Mouse (Mus musculus) limb, embryonic 15.5 days (tissue): ENCODE measurements at regions not wholly inside any gene's neighbourhood (a gene's known extent, or its start where the extent isn't known, plus 50 kb on each side); places are given as distances from the start of the nearest gene placed in this dataset.

Source experiments
- ATAC-seq: fragments of 200-750 bp; cut with Nextera tagmentation; 2 replicates; pipeline ENCODE4 v1.8.0; 2017; ENCODE audit warnings: low read depth, moderate TSS enrichment; ENCODE audit not compliant: insufficient number of reproducible peaks, low FRiP score, low TSS enrichment
- H3K27ac ChIP-seq: fragments of 300-500 bp; sonication (generic); 2 replicates; pipeline ENCODE4 v1.5.1; 2015; ENCODE audit warnings: moderate library complexity, mild to moderate bottlenecking, inconsistent platforms
- H3K27me3 ChIP-seq: fragments of 300-500 bp; sonication (generic); 2 replicates; pipeline ENCODE4 v1.6.1; 2015; ENCODE audit warnings: inconsistent platforms
- H3K36me3 ChIP-seq: fragments of 300-500 bp; sonication (generic); 2 replicates; pipeline ENCODE4 v1.6.1; 2015; ENCODE audit warnings: inconsistent platforms
- H3K4me1 ChIP-seq: fragments of 300-500 bp; sonication (generic); 2 replicates; pipeline ENCODE4 v1.6.1; 2015; ENCODE audit warnings: inconsistent platforms
- H3K4me2 ChIP-seq: fragments of 300-500 bp; sonication (generic); 2 replicates; pipeline ENCODE4 v1.6.1; 2015; ENCODE audit warnings: mild to moderate bottlenecking, inconsistent platforms
- H3K4me3 ChIP-seq: fragments of 300-500 bp; sonication (generic); 2 replicates; pipeline ENCODE4 v1.5.1; 2015; ENCODE audit warnings: mild to moderate bottlenecking, inconsistent platforms
- H3K9ac ChIP-seq: fragments of 300-500 bp; sonication (generic); 2 replicates; pipeline ENCODE4 v1.6.1; 2015; ENCODE audit warnings: inconsistent platforms
- H3K9me3 ChIP-seq: fragments of 300-500 bp; sonication (generic); 2 replicates; pipeline ENCODE4 v1.6.1; 2016; ENCODE audit warnings: inconsistent platforms
- WGBS: fragments of 180-500 bp; shearing (Covaris S2); methylation state at CpG from one replicate; pipeline ENCODE4 v1.1.7; 2015; 5-methylcytosine and 5-hydroxymethylcytosine counted together

DNA sequence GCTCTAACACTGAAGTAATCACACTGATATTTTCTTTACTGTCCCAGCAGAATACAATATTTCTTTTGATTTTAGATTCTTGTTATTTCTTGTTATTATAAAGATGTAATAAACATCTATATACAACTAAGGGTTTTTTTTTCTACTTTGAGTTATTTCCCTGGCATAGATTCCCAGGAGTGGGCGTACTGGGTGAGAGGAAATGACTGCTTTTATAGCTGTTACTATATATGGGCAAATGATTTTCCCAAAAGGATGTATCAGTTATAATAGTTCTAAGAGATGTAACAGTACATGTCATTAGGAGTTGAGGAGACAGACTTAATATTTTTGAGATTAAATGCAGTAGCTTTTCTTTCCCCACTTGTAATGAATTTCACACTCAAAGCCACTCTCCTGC, 109.6 kb downstream of the E030025P04Rik start:
- no peak overlapping the region for H3K27ac ChIP-seq
- no peaks in the 10 kb centered on the region for H3K9me3 ChIP-seq
- ATAC-seq: no peak
- H3K27me3 ChIP-seq: no peaks in the 10 kb centered on the region
- WGBS: 37% methylated on average over 1 of the region's 1 CpGs
- no peak overlapping the region for H3K4me3 ChIP-seq
- peaks cover 6% of the 10 kb centered on the region; the same call in 1 of the 2 replicates for H3K4me1 ChIP-seq
- no peak overlapping the region for H3K9ac ChIP-seq
- H3K36me3 ChIP-seq: no peaks in the 10 kb centered on the region
- no peak overlapping the region for H3K4me2 ChIP-seq

DNA sequence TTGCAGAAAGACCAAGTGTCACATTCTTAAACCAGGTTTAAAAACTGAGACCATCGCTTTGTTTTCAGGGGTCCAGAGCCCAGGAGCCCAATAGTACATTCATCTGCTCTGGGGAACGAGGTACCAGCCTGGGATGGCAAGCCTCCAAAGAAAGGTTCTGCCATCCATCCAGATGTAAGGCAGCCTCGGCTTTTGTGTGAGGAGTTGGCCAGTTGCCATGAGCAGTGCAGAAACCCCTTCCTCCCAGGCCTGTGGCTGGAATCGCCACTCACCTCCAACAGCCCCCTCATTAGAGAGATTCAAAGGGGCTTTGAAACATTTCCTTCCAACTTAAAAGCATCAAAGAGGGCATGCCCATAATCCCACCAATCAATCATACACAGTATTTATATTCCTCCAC, 110.1 kb downstream of the E030025P04Rik start:
- Histone ChIP-seq H3K27ac (no peak overlapping the region), H3K9ac (no peak overlapping the region), H3K4me1 (peaks cover 6% of the 10 kb centered on the region; the same call in 1 of the 2 replicates), H3K4me2 (no peak overlapping the region), H3K9me3 (no peaks in the 10 kb centered on the region), H3K27me3 (no peaks in the 10 kb centered on the region), H3K36me3 (no peaks in the 10 kb centered on the region), H3K4me3 (no peak overlapping the region)
- no peak for ATAC-seq
- WGBS: 16% methylated on average over 4 of the region's 4 CpGs

DNA sequence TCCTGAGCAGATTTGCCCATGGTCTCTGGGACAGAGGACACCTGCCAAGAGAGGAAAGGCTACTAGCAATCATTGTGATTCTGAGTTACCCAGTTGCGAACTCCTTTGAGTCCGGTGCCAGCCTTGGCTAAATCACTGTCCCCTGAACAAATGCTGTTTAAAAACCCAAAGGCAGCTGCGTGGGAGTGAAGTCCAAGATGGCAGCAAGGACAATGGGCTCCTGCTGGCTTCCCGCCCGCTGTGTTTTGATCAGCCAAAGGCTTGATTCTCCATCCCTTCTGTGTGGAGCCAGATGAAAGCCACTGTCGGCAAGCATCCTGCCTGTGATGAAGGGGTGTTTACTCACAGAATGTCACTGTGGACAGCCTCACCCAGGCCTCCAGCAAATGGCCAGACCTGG, 111.4 kb downstream of the E030025P04Rik start:
- no peak for ATAC-seq
- Histone ChIP-seq H3K36me3 (no peaks in the 10 kb centered on the region), H3K4me2 (no peak overlapping the region), H3K27ac (no peak overlapping the region), H3K9me3 (no peaks in the 10 kb centered on the region), H3K9ac (no peak overlapping the region), H3K4me3 (no peak overlapping the region), H3K4me1 (peaks cover 6% of the 10 kb centered on the region; the same call in 1 of the 2 replicates), H3K27me3 (no peaks in the 10 kb centered on the region)
- 67% methylated on average over 6 of the region's 6 CpGs for WGBS

DNA sequence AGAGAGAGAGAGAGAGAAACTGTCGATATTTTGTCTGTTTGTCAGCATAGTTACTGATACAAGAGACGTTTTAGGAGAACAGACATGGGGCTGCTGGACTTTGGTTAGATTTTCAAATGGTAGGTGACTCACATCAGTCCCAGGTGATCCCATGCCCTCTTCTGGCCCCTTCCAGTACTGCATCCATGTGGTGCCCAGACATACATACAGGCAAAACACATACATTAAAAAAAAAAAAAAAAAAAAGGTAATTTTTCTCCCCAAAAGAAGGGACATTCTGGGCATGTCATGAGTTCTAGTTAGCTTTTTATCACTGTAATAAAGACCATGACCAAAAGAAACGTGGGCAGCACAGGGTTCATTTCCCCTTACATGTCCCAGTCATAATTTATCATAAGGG, 110.3 kb downstream of the Axin2 start:
- WGBS: 11% methylated on average over 3 of the region's 3 CpGs
- no peaks in the 10 kb centered on the region for H3K27me3 ChIP-seq
- H3K27ac ChIP-seq: no peak overlapping the region
- ATAC-seq: no peak
- no peaks in the 10 kb centered on the region for H3K9me3 ChIP-seq
- H3K4me1 ChIP-seq: peaks cover 6% of the 10 kb centered on the region; the same call in 1 of the 2 replicates
- H3K9ac ChIP-seq: no peak overlapping the region
- H3K4me2 ChIP-seq: no peak overlapping the region
- H3K36me3 ChIP-seq: no peaks in the 10 kb centered on the region
- no peak overlapping the region for H3K4me3 ChIP-seq

DNA sequence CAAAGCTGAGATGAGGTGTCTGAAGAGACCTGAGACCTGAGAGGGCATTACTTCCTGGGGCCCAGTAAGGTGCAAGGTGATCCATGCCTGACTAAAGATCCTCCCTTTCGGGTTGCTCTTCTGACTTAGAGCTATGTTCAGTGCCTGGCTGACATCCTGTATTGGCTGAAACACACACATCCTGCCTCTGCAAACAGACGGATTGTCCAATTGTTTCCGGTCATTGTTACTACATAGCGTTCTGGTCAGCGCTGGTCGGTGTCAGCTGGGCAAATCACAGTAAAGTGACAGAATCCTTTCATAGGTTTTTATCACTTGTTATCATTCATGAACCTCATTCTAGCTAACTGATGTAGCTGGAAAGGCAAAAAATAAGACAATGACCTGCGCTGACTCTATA, 109.7 kb downstream of the Axin2 start:
- H3K4me3 ChIP-seq: no peak overlapping the region
- H3K4me1 ChIP-seq: peaks cover 5% of the 10 kb centered on the region; the same call in 1 of the 2 replicates
- no peaks in the 10 kb centered on the region for H3K9me3 ChIP-seq
- H3K27ac ChIP-seq: no peak overlapping the region
- WGBS: 80% methylated on average over 7 of the region's 7 CpGs
- H3K9ac ChIP-seq: no peak overlapping the region
- no peak for ATAC-seq
- H3K27me3 ChIP-seq: no peaks in the 10 kb centered on the region
- H3K36me3 ChIP-seq: no peaks in the 10 kb centered on the region
- no peak overlapping the region for H3K4me2 ChIP-seq

DNA sequence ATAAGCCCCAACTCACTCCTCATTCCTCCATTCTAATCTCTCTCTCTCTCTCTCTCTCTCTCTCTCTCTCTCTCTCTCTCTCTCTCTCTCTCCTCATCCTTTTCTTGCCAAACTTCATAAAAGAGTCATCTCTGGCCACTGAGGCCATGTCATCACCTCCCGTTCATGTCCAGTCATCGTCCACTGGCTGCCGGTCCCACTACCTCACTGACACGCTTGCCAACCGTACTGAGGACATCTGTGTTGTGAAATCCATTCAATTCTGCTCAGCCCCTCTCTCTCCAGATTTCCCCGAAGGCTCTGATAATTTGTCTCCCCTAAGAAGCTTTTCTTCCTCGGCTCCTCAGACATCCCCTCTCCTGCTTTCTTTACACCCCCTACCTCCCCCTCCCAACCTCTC, 94.7 kb downstream of the Axin2 start:
- H3K36me3 ChIP-seq: no peaks in the 10 kb centered on the region
- H3K27ac ChIP-seq: no peak overlapping the region
- ATAC-seq: no peak
- no peak overlapping the region for H3K4me2 ChIP-seq
- 70% methylated on average over 7 of the region's 7 CpGs for WGBS
- no peaks in the 10 kb centered on the region for H3K9me3 ChIP-seq
- no peak overlapping the region for H3K9ac ChIP-seq
- H3K4me1 ChIP-seq: no peaks in the 10 kb centered on the region
- H3K27me3 ChIP-seq: no peaks in the 10 kb centered on the region
- H3K4me3 ChIP-seq: no peak overlapping the region

DNA sequence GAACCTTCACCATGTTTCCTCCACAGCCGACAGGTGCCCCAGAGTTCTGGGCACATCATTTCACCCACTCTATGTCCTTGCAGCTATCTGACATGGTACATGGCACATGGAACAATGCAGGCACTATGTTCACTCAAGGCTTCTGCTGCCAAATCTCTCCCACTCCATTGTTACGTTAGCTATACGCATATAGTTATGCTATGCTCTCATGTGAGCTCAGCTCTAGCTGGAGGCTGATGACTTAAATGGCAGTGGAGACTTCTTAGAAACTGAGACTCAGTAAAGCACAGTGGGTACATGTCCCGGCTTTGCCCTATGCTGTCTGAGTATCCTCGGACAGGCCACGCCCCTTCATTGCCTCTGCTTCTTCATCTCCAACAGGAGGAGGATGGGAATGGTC, 91.0 kb downstream of the Axin2 start:
- no peak for ATAC-seq
- H3K4me2 ChIP-seq: no peak overlapping the region
- WGBS: 90% methylated on average over 6 of the region's 6 CpGs
- H3K36me3 ChIP-seq: no peaks in the 10 kb centered on the region
- H3K4me3 ChIP-seq: no peak overlapping the region
- H3K4me1 ChIP-seq: no peaks in the 10 kb centered on the region
- H3K9ac ChIP-seq: no peak overlapping the region
- H3K27me3 ChIP-seq: no peaks in the 10 kb centered on the region
- H3K9me3 ChIP-seq: no peaks in the 10 kb centered on the region
- no peak overlapping the region for H3K27ac ChIP-seq

DNA sequence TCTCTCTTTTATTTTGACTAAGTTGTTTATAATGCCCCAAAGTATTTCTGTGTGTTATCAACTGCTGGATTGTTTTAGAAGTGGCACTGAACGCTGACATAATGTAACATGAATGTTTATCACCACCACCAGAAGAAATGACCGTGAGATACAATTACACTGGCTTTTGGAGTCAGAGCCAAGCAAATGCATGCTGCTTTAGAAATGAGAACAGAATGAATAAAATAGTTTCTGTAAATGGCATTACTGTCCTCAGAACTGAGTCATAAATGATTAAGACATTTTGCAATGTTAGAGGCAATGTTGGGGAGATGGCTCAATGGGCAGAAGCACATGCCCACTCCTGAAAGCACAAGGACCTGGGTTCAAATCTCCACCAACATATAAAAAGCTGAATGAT, 88.7 kb downstream of the Axin2 start:
- 51% methylated on average over 2 of the region's 2 CpGs for WGBS
- H3K4me2 ChIP-seq: no peak overlapping the region
- no peak overlapping the region for H3K9ac ChIP-seq
- no peak for ATAC-seq
- no peak overlapping the region for H3K27ac ChIP-seq
- no peaks in the 10 kb centered on the region for H3K27me3 ChIP-seq
- no peaks in the 10 kb centered on the region for H3K4me1 ChIP-seq
- no peaks in the 10 kb centered on the region for H3K9me3 ChIP-seq
- no peaks in the 10 kb centered on the region for H3K36me3 ChIP-seq
- no peak overlapping the region for H3K4me3 ChIP-seq

DNA sequence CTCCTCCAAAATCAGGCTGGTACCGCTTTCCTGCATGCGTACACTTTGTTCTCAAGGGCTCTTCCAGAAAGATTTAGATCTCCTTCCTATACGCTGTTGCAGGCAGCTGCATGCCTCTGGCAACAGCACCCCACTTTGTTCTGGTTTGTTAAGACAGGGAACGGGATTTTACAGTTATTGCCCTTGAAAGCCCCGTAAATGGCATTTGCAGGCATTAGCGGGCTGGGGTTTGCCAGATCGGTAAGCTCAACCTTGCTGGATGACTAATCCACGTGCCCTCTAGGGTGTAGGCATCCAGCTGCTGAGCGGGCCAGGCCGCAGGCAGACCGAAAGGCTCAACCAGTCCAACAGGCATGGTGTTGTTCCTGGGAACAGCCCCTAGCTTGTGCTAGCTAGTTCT, 85.5 kb downstream of the Axin2 start:
- H3K36me3 ChIP-seq: no peaks in the 10 kb centered on the region
- no peak overlapping the region for H3K4me3 ChIP-seq
- no peak overlapping the region for H3K27ac ChIP-seq
- no peak overlapping the region for H3K4me2 ChIP-seq
- no peak for ATAC-seq
- WGBS: 47% methylated on average over 11 of the region's 11 CpGs
- no peaks in the 10 kb centered on the region for H3K27me3 ChIP-seq
- no peaks in the 10 kb centered on the region for H3K4me1 ChIP-seq
- H3K9ac ChIP-seq: no peak overlapping the region
- no peaks in the 10 kb centered on the region for H3K9me3 ChIP-seq
